Mouse (Mus musculus): ENCODE data around the gene Brwd1.
"Not testable (repeated sequence)": the region's sequence is repeated elsewhere in the genome, so short reads cannot be mapped to it uniquely, and the experiment has no call there.

Gene Brwd1

GRCm38 (mm10) chr16:96081331-96081730, 995 bp downstream of the Brwd1 start:
- DNase-seq (ENCODE audit: low read depth, low spot score), result peak; percentile 95

- DNase-seq (ENCODE audit: low read depth, low spot score), result no peak
Observed at GRCm38 (mm10) chr16:96080524-96080923, 1.8 kb downstream of the Brwd1 start.

GRCm38 (mm10) chr16:96068364-96068763, 14.0 kb downstream of the Brwd1 start:
- DNase-seq (ENCODE audit: low read depth, low spot score), result no peak

DNA sequence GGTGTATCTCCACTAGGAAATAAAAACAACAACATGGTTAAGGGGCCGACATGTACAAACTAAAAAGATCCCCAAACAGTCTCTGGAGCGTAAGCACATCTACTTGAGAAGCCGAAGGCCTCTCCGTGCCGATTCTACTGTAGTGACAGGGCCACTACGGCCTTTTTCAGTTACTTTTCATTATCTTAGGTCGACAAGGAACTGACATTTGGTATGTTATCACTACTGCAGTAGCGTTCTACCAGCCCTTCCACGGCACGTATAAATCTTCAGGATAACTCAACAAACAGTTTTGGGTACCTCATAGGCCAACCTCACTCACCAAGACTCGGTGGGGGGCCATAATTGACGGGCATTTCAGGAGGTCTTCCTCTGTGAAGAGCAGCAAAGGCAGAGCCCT, 16.2 kb downstream of the Brwd1 start:
- DNase-seq (ENCODE audit: low read depth, low spot score), result no peak

DNA sequence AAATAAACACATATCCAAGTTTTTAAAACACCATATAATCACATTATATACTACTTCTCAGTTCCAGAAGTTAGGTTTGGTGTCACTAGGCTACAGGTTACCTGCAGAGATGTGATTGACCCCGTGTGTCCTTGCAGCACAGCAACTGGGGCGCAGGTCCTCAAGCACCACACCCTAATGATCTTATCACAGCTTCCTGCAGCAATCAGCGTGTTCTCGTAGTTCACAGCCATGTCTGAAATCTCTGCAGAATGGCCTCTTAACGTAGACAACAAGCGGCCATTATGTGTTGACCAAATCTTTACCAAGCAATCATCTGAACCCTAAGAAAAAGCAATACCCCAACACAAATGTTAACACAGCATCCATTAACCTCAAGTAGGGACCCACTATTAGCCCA, 17.7 kb downstream of the Brwd1 start:
- DNase-seq (ENCODE audit: low read depth, low spot score), result peak; percentile 27

GRCm38 (mm10) chr16:96044096-96044495, 38.2 kb downstream of the Brwd1 start:
- peak; percentile 92 for DNase-seq (ENCODE audit: low read depth, low spot score)

DNA sequence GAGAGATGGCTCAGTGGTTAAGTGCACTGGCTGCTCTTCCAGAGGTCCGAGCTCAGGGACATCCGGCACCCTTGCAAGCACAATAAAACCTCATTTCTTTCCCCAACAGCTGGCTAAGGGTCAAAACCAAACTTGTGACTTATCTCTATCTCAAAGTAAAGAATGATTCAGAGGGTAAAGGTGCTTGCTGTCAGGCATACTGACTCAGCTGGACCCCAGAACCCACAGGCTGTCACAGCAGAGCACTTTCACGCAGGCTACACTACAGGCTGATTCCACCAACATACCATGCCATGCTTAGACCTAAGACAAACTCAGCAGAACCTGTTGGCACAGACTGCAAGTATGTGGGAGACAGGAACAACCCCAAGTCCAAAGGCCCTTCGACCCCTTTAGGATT, 41.6 kb downstream of the Brwd1 start:
- no peak for DNase-seq (ENCODE audit: low read depth, low spot score)

GRCm38 (mm10) chr16:96039538-96039937, 42.8 kb downstream of the Brwd1 start:
- DNase-seq (ENCODE audit: low read depth, low spot score), result no peak

GRCm38 (mm10) chr16:96034473-96034872, 47.9 kb downstream of the Brwd1 start:
- no peak for DNase-seq (ENCODE audit: low read depth, low spot score)

DNA sequence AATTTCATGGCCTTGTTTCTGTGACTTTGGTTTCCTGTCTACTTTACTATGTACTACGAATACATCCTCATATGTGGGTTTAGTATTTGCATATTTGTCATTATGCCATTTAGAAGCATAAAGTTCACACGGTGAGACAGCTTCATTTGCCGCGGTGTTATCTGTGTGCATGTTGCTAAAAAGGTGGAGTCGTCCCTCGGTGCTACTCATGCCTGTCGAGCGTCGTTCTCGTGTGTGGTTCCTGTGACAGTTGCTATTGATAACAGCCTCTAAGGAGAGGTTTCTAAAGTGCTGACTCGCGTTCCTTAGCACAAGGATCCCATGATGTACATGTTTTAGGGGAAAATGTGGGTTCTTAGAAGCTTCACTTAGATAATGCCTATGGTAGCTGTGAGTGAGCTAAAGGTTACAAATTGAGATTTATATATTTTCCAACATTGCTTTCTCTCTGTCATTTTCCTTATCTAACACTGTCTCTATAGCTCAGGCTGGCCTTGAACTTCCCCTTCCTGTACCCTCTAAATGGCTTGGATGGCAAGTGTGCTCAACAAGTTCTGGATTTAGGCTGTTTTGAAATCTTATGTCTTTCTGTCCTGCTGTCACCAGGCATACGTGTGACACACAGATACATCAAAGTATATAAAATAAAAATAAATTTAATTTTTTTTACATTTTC, 49.8 kb downstream of the Brwd1 start:
- no peak for DNase-seq (ENCODE audit: low read depth, low spot score)

DNA sequence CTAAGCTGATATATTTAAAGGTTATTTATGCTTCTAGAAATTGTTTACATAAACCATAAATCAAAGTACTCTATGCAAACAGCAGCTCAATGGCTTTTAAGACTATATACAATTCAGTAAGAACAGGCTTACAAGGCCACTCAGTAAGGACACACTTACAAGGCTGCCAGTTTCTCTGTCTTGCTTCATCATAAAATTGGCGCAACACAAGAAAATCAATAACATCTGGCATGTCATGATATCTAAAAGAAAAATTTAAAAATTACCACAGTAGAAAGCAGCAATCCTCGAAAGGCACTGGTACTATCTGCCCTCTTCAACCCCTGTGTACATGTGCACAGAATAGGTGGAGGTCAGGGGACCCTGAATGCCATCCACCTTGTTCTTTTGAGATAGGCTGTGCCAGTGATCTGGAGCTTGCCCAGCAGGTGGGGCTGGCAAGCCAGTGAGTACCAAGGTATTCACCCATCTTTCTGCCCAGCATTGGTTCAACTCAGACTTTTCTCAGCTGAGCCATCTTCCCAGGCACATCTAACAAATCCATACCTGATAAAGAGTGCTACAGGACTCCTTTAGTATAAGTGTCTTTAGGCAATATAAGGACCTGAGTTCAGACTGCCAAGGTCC, 51.7 kb downstream of the Brwd1 start:
- no peak for DNase-seq (ENCODE audit: low read depth, low spot score)

DNA sequence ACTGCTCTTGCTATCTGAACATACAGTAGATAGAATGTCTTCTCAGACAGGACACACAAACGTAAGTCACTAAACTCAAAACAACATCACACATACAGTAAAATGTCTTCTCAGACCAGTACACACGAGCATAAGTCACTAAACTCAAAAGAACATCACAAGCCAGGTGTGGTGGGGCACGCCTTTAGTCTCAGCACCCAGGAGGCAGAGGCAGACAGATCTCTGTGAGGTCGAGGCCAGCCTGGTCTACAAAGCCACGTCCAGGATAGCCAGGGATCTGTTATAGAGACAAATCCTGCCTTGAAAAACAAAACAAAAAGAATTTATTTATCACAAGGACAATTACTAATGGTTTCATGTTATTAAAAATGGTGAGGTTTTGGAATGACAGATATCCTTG, 56.1 kb downstream of the Brwd1 start:
- DNase-seq (ENCODE audit: low read depth, low spot score), result no peak

GRCm38 (mm10) chr16:96025244-96025643, 57.1 kb downstream of the Brwd1 start:
- peak; percentile 16 for DNase-seq (ENCODE audit: low read depth, low spot score)

DNA sequence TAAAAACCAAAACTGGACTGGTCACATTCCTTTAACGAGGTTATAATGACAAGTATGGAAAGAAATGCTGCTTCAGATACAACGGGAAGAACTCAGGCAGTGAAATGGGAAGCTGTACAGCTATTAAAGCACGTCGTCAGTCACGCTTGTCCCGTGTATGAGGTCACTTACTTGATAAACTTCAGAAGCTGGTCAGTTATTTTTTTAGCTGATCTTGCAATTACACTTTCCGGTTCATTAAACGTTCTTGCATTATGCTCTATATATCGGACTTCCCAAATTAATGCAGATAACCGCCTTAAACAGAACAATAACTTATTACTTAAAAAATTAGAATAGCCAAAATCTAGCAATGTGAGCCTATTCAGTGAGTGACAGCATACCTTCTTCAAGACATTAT, 61.3 kb downstream of the Brwd1 start:
- DNase-seq (ENCODE audit: low read depth, low spot score), result no peak

DNA sequence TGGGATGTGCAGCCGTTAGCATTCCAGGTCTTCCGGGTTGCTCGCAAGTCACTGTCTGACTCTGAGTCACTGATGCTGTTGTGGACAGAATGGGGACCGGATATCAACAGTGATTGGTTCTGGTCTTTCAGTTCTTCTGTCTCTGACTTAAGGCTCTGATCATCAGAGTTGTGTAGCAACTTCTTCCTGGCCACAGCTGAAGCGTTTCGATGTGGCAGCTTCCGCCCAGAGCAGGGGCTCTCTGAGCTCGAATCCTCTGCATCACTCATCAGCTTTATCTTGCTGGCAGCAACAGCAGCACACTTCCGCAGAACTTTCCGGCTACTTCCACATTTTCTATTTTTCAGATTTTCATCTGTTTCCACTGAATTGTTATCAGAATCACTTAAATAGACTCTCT, 73.2 kb downstream of the Brwd1 start:
- not testable (repeated sequence) for DNase-seq (ENCODE audit: low read depth, low spot score)

- not testable (repeated sequence) for DNase-seq (ENCODE audit: low read depth, low spot score)
Observed at GRCm38 (mm10) chr16:96004278-96004677, 78.0 kb downstream of the Brwd1 start.

- DNase-seq (ENCODE audit: low read depth, low spot score), result no peak
Observed at GRCm38 (mm10) chr16:95999291-95999690, 83.0 kb downstream of the Brwd1 start.

- DNase-seq (ENCODE audit: low read depth, low spot score), result peak; percentile 13
Observed at GRCm38 (mm10) chr16:95996156-95996555, 86.2 kb downstream of the Brwd1 start.

DNA sequence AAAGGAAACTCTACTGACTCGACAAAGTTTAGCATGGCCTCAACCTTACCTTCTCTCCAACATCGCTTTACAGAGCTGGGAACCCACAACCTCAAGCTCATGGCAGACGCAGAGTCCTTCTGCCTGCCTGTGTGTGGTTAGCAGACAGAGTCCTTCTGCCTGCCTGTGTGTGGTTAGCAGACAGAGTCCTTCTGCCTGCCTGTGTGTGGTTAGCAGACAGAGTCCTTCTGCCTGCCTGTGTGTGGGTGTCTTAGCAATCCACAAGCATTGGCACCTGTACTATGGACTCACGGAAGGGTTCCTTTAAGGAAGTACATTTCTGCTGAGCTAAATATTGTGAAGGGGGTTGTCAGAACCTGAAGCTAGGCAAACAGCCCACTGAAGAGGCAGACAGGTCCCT, 87.8 kb downstream of the Brwd1 start:
- not testable (repeated sequence) for DNase-seq (ENCODE audit: low read depth, low spot score)

DNA sequence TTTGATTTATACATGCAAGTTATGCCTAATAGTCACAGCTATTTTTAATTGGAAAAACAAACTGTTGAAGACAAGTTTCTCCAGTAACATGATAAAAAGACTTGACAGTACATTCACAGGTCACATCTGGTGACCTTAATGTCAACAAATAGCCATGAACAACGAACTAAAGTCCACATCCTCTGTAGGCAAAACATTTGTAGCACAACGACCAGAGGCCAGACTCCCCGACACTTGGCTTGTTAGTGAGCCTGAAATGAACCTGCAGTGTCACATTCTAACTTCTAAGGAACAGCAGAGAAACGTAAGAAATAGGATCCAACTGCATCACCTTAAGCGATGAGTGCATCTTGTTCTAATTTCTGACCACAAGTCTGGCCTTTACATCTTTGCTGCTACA, 89.7 kb downstream of the Brwd1 start:
- DNase-seq (ENCODE audit: low read depth, low spot score), result no peak

- peak; percentile 32 for DNase-seq (ENCODE audit: low read depth, low spot score)
Observed at GRCm38 (mm10) chr16:95991122-95991900, 91.0 kb downstream of the Brwd1 start.

DNA sequence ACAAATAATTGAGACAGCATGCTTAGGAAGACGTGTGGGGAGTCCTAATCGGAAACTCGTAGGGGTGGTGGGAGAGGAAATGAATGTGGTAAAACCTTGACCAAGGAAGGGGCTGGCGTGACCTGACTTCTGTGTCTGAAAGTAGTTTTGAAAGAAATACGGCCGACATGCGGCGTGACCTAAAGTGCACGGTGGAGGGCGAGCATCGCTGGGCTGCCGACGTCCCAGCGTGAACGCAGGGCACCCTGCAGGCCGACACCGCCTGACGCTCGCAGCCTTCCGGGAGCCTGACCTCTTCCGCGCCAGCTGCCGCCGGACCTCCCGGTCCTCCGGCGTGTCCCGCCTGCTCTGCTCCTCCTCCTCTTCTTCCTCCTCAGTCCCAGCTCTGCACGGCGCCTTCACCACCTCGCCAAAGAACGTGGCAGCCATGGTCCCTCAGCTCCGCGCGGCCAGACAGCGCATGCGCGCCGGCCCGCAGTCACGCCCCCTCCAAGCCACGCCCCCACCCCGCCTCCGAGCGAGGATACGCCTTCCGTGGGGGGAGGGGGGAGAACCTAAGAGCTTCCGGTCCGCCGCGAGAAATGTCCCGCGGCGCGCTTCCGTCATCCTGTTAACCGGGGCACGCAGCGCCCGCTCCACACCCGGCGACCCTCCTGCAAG, 91.7 kb downstream of the Brwd1 start, which contains the start of gene Psmg1:
Gene Psmg1 (minus strand): TSS at position 499 of the 660 bp plus-strand sequence.
- peak; percentile 94 for DNase-seq (ENCODE audit: low read depth, low spot score)

All from R1 (cell line).